Mouse (Mus musculus): ENCODE results near the gene Slc38a3. TPM values are rescaled to one million over a fixed set of nuclear protein-coding genes. Genes with fewer than 3 reads are reported as not detected.

The Slc38a3 gene
- total RNA-seq, 2 experiments from 2014 or later, result 74.7 to 76.2 TPM

DNA sequence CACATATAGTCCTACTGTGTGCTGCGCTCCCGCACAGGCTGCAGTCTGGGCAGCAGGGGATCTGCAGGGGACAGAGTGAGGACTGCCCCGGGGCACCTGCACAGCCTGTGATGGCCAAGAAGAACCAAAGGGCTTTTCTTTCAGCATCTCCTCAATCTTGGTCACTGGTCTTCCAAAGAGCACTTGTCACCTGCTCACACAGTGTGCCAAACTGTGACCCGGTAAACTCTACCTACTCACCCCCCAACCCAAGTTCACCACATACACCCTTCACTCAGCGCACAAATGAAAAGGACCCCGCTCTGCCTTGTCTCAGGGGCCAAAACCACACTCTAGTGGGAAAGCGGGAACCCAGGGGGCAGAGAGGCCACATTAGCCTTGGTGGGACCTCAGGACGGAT, 37.5 kb downstream of the Slc38a3 start:
- Histone ChIP-seq H3K27ac (peak overlapping the region; percentile 87), H3K4me3 (no peak overlapping the region)
- intact Hi-C loops (cut with DNase I), result no loop called here
- no peak for TF ChIP-seq CTCF (IDR thresholded peaks at IDR 0.05)
- DNase-seq (ENCODE audit: extremely low spot score in 1 of 2, low spot score in 2 of 2), result no peak

DNA sequence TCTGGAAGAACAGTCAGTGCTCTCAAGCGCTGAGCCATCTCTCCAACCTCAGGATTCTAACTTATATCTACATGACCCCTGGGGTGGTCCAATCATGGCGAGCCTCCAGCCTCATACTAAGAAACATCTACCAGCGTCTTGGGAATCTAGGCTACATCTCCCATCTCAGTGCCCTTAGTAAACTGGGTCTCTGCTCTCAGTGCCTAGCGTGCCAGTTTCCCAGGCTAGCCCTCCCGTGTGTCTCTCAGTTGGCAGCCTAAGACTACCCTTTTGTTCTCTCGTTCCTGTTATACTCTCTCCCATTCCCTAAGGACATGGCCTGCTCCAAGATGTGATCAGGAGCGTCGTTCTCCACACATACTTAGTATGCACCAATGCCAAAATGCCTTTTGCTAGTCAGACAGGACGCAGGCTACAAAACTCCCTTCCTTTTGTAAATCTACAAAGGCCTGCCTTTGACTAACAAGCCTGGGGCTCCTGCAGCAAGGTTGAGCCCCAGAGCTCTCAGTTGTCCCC, 38.0 kb downstream of the Slc38a3 start:
- DNase-seq (ENCODE audit: extremely low spot score in 1 of 2, low spot score in 2 of 2), result no peak
- Histone ChIP-seq H3K4me3 (no peak overlapping the region), H3K27ac (peak overlapping the region; percentile 87)
- no peak for TF ChIP-seq CTCF (IDR thresholded peaks at IDR 0.05)
- intact Hi-C loops (cut with DNase I), result no loop called here

DNA sequence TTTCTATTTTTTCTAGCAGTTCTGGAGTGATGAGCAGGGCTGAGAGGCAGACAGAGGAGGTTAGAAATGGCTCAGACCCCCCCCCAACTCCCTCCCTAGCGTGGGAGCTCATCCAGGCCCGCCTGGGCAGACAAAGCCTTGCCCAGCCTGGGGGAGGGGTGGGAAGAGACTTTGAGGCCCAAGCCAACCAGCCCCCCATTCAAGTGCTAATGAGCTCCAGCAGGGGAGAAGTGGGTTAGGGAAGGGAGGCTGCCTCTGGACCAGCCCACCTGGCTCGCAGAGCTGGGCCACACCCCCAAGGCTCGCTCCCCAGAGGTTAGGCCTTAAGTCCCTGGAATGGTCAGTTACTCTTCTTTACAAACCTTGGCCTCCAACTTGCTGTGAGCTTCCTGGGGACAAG, 38.8 kb downstream of the Slc38a3 start:
- TF ChIP-seq CTCF (IDR thresholded peaks at IDR 0.05), result no peak
- no peak overlapping the region for H3K4me3 ChIP-seq
- intact Hi-C loops (cut with DNase I), result no loop called here
- DNase-seq (ENCODE audit: extremely low spot score in 1 of 2, low spot score in 2 of 2), result peak in 1 of 2 experiments; percentile 59
- peak overlapping the region; percentile 70 for H3K27ac ChIP-seq

DNA sequence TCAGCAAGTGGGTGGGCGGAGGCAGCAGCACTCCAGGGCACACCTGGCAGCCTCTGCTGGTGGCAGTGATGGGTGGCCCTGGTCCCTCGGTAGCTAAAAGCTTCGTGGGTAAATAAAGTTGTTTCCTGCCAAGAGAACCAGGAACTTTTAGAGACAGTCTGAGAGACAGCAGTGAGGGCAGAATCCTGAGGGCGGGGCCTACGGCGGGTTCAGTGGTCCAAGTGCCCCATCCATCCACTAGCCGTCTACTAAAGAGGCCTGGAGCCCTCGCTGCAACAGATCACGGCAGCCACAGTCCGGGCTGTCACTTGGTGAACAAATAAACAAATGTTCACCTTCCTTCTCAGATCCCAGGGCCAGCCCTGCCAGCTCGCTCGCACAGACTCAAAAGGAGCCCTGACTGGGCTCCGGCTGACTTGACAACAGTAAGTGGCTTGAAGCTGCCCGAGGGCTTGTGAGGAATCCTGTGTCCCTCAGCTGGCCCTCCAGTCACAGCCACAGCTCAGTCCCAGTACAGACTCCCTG, 39.4 kb downstream of the Slc38a3 start:
- Histone ChIP-seq H3K4me3 (0 out of 2 replicates have a peak overlapping the region, but pooled peaks have one; percentile 14), H3K27ac (peak overlapping the region; percentile 70)
- intact Hi-C loops (cut with DNase I), result no loop called here
- DNase-seq (ENCODE audit: extremely low spot score in 1 of 2, low spot score in 2 of 2), result no peak
- no peak for TF ChIP-seq CTCF (IDR thresholded peaks at IDR 0.05)

DNA sequence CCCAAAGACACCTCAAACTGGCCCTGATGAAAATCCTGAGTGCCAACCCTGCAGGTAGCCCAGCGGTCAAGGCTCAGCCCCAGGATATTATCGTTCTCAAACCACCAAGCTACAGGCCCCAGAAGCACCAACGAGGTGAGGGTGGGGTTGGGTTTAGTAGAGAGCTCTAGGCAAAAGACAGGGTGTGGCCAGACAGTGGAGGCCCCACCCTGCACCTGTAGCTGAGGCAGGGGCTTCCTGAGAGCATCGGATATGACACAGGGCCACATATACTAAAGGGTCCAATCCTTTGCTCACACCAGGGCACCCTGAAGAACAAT, 40.0 kb downstream of the Slc38a3 start:
- peak overlapping the region; percentile 70 for H3K27ac ChIP-seq
- intact Hi-C loops (cut with DNase I), result no loop called here

DNA sequence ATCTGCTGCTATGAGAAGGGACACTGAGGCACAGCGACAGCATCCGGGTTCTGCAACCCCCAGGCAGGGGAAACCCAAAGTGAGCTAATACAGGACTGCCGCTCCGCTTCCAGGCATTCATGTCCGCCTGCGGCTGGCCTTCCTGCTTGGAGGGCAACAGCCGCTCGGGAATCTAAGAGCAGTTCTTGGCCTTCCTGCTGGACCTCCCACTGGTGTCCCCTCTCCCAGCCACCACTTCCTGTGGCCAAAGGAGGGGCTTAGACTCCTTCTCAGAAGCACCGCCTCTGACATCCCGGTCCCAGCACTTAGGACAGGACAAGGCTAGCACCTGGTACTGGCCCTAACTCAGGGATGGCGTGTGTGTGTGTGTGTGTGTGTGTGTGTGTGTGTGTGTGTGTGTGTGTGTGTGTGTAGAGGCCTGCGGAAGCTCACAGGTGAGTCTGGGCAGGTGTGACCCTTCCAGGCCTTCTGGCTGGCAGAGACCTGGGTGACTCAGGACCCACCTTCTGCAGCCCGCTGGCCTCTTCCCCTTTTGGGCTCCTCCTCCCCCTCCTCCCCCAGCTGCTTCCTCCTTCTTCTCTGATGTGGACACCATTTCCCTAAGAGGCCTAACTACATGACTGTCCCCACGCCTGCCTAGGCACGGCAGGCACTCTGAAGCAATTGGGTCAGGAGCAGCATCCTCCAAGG, 40.5 kb downstream of the Slc38a3 start:
- intact Hi-C loops (cut with DNase I), result no loop called here
- no peak for TF ChIP-seq CTCF (IDR thresholded peaks at IDR 0.05)
- no peak for DNase-seq (ENCODE audit: extremely low spot score in 1 of 2, low spot score in 2 of 2)
- Histone ChIP-seq H3K4me3 (no peak overlapping the region), H3K27ac (peak overlapping the region; percentile 79)

More for the DNA sequence above, 40.0 kb downstream of the Slc38a3 start:
- H3K4me3 ChIP-seq, result 0 out of 2 replicates have a peak overlapping the region, but pooled peaks have one; percentile 11
- DNase-seq (ENCODE audit: extremely low spot score in 1 of 2, low spot score in 2 of 2), result no peak
- TF ChIP-seq CTCF (IDR thresholded peaks at IDR 0.05), result no peak

DNA sequence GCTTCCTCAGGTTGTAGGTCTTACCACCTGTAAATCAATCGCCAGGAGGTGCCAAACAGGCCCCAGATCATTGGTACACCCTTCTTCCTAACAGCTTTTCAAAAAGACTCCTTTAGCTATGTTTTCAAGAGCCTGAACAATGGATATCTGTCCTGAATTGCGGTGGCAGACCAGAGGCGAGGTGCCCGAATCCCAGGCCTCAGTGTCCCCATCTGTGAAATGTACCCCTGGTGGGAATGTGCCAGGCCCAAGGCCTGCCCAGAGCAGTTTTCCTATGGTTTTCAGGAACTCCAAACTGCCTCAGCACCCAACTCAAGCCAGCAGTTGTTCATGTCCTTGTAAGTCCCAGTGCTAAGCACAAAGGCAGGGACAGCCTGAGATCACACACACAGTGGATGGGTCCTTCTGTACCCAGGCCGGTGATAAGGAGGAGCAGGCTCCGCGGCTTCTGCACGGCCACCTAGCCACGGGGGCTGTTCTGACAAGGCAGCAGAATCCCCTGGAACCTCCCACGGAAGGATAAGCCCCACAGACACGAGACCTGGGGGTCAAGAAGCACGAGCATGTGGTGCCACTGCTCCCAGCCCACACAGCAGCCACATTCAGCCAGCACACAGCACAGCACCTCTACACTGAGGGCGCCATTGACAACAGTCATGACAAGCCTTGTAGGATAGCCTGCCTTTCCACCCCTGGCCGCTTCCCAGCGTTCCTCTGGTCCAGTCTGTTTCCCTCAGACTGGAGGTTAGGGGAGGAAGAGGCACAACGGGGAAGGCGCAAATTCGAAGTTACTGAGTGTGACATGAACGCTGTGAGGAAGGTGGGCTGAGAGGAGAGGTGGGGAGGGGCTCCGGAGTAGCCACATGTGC, 41.7 kb downstream of the Slc38a3 start:
- DNase-seq (ENCODE audit: extremely low spot score in 1 of 2, low spot score in 2 of 2), result no peak
- intact Hi-C loops (cut with DNase I), result no loop called here
- no peak for TF ChIP-seq CTCF (IDR thresholded peaks at IDR 0.05)
- Histone ChIP-seq H3K27ac (peak overlapping the region; percentile 79), H3K4me3 (no peak overlapping the region)

DNA sequence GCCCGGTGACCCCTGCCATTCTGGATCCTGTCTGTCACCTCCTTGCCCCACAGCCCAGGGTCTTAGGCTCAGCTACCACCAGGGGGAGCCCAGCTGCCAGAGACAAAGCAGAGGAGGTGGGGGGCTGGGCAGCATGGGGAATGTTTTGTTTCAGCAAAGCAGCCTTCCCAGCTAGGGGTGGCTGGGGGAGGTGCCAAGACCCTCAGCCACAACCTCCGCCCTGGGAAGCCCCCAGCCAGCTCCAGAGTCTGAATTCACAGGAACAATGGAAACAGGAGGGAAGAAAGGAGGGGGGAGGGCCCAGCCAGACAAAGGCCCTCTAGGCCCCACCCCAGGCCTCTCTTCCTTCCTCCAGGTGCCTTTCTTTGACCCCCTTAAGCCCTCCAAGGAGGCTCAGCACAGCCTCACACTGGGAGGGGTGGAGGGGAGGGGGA, 42.5 kb downstream of the Slc38a3 start:
- Histone ChIP-seq H3K27ac (peak overlapping the region; percentile 79), H3K4me3 (no peak overlapping the region)
- DNase-seq (ENCODE audit: extremely low spot score in 1 of 2, low spot score in 2 of 2), result peak; percentile 77 to 79
- intact Hi-C loops (cut with DNase I), result loop anchor here (1.0 kb wide), 1 partner anchor 17 kb away; no protein-coding TSS in a partner anchor
- peak; percentile 87 for TF ChIP-seq CTCF (IDR thresholded peaks at IDR 0.05)

DNA sequence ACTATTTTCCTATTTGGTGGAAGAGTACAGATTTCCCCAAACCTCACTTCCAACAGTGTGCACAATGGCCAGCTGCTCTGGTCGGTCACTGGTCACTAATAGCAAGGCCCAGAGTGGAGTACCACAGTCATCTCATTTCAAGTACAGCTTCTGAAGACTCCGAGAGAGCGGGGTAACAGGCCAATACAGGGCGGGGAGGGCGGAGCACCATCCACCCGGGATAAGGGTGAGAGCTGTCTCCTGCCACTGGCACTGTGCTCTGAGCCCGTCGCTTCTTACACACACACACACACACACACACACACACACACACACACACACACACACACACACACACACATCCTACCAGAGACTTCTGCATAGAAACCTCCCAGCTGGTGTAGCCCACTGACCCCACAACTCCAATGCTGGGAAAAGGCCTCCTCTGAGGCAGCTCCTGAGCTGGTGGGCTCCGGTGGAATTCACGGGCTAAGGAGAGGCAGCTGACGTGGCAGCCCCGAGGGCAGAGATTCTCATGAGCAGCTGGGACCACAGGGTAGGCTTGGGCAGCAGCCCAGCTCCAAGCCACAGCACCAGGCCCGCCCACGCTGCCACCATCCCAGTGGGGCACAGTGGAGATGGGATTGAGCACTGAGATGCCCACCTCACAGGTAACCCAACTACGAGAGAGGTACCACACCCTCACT, 43.0 kb downstream of the Slc38a3 start:
- Histone ChIP-seq H3K27ac (peak overlapping the region; percentile 79), H3K4me3 (no peak overlapping the region)
- DNase-seq (ENCODE audit: extremely low spot score in 1 of 2, low spot score in 2 of 2), result no peak
- intact Hi-C loops (cut with DNase I), result loop anchor here (1.0 kb wide), 1 partner anchor 18 kb away; no protein-coding TSS in a partner anchor
- no peak for TF ChIP-seq CTCF (IDR thresholded peaks at IDR 0.05)

DNA sequence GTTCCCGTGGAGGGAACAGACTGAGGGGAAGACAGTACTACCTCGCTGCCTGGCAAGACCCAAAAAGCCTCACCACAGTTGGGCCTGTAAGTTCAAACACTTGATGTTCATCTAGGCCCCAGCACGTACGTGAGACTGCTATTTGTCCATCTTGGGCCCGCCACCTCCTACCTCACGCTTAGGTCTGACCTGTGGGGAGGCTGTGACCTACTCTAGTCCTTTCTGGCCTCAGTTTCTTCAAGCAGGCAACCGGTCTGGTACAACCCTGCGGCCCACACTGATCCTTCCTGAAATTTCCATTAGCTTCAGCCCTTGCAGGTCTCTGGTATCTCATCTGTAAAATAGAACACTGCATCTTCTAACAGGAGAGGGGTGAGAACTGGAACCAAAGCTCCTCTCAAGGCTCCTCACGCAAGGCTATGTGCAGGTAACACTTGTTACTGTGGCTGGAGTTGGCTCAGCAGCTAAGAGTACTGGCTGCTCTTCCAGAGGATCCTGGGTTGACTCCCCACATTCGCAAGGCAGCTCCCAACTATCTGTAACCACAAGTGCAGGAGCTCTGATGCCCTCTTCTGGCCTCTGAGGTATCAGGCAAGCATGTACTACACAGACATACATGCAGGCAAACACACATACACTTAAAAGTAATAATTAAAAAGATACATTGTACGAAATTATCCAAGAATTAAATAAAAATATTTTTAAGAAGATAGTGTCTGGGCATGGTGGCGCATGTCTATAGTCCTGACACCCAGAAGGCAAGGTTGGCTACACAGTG, 43.8 kb downstream of the Slc38a3 start:
- intact Hi-C loops (cut with DNase I), result loop anchor here (1.0 kb wide), 1 partner anchor 19 kb away; no protein-coding TSS in a partner anchor

DNA sequence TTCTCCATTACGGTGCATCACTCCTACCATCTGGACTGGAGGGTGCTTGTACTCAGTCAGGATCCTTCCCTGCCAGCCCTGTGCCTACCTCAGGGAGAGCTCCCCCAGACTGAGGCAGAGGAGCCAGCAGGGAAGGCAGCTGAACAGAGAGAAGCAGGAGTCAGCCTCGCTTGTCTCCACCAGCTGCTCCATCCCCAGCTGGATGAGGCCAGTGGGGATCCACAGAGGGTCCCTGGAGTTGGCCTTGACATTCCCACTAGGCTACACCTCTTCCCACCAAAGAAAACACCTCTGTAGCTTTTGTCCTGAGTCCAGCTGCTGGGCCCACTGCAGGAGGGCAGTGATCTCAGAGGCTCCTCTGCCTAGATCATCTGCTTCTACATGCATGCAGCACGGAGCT, 44.4 kb downstream of the Slc38a3 start:
- peak overlapping the region; percentile 56 for H3K27ac ChIP-seq
- no peak overlapping the region for H3K4me3 ChIP-seq
- intact Hi-C loops (cut with DNase I), result no loop called here
- DNase-seq (ENCODE audit: extremely low spot score in 1 of 2, low spot score in 2 of 2), result no peak
- TF ChIP-seq CTCF (IDR thresholded peaks at IDR 0.05), result no peak

More for the DNA sequence above, 43.8 kb downstream of the Slc38a3 start:
- TF ChIP-seq CTCF (IDR thresholded peaks at IDR 0.05), result peak; percentile 25
- H3K4me3 ChIP-seq, result no peak overlapping the region
- H3K27ac ChIP-seq, result peak overlapping the region; percentile 56
- no peak for DNase-seq (ENCODE audit: extremely low spot score in 1 of 2, low spot score in 2 of 2)
